Mouse (Mus musculus) ES-E14 (cell line): Measurements from ENCODE around the gene Ncf1.

Experiments used
- MAFK ChIP-seq: IDR thresholded peaks from 2 replicates; pipeline ENCODE4 v1.6.1; 2014; ENCODE audit warnings: mild to moderate bottlenecking, low read depth, low read length, inconsistent platforms; ENCODE audit not compliant: insufficient read depth
- ZC3H11A ChIP-seq: IDR thresholded peaks from 2 replicates; pipeline ENCODE4 v1.6.1; 2012; ENCODE audit warnings: low read depth, mild to moderate bottlenecking, inconsistent platforms, low read length, borderline replicate concordance

GRCm38 (mm10) chr5:134237508-134237907 lies 8.1 kb upstream of the Ncf1 start:
- TF ChIP-seq MAFK (no peak), ZC3H11A (no peak)
